Mouse (Mus musculus): ENCODE results near the gene Mchr1.

Gene Mchr1

GRCm38 (mm10) chr15:81228258-81228657 lies 7.0 kb upstream of the Mchr1 start:
- DNase-seq: no peak

- DNase-seq: no peak
These were observed 5.5 kb upstream of the Mchr1 start for GRCm38 (mm10) chr15:81229791-81230190.

- DNase-seq: no peak
These were observed 4.0 kb upstream of the Mchr1 start for GRCm38 (mm10) chr15:81231325-81231724.

- DNase-seq: no peak
These were observed 763 bp downstream of the Mchr1 start for GRCm38 (mm10) chr15:81236062-81236461.

- DNase-seq: no peak
These were observed 2.2 kb downstream of the Mchr1 start for GRCm38 (mm10) chr15:81237471-81237870.

- DNase-seq: peak; percentile 81
These were observed 4.0 kb downstream of the Mchr1 start for GRCm38 (mm10) chr15:81239261-81239660.

- peak; percentile 59 for DNase-seq
These were observed 4.6 kb downstream of the Mchr1 start for GRCm38 (mm10) chr15:81239794-81240343.

- DNase-seq: no peak
These were observed 11.6 kb downstream of the Mchr1 start for GRCm38 (mm10) chr15:81246890-81247289.

- peak; percentile 86 for DNase-seq
These were observed 12.5 kb downstream of the Mchr1 start for GRCm38 (mm10) chr15:81247583-81248340.

- DNase-seq: no peak
These were observed 13.0 kb downstream of the Mchr1 start for GRCm38 (mm10) chr15:81248341-81248679.

- no peak for DNase-seq
These were observed 13.8 kb downstream of the Mchr1 start for GRCm38 (mm10) chr15:81248951-81249579.

- DNase-seq: no peak
These were observed 17.4 kb downstream of the Mchr1 start for GRCm38 (mm10) chr15:81252626-81253174.

- no peak for DNase-seq
These were observed 18.3 kb downstream of the Mchr1 start for GRCm38 (mm10) chr15:81253585-81253984.

- no peak for DNase-seq
These were observed 18.9 kb downstream of the Mchr1 start for GRCm38 (mm10) chr15:81254113-81254640.

- DNase-seq: no peak
These were observed 19.8 kb downstream of the Mchr1 start for GRCm38 (mm10) chr15:81255063-81255462.

GRCm38 (mm10) chr15:81258296-81258695 lies 23.0 kb downstream of the Mchr1 start:
- no peak for DNase-seq

GRCm38 (mm10) chr15:81259304-81259703 lies 24.0 kb downstream of the Mchr1 start:
- DNase-seq: no peak

GRCm38 (mm10) chr15:81260208-81260607 lies 24.9 kb downstream of the Mchr1 start:
- DNase-seq: no peak

- peak; percentile 79 for DNase-seq
These were observed 29.2 kb downstream of the Mchr1 start for GRCm38 (mm10) chr15:81264392-81265095.

- no peak for DNase-seq
These were observed 32.1 kb downstream of the Mchr1 start for GRCm38 (mm10) chr15:81267416-81267815.

- peak; percentile 64 for DNase-seq
These were observed 37.2 kb downstream of the Mchr1 start for GRCm38 (mm10) chr15:81272305-81273053.

- peak; percentile 62 for DNase-seq
These were observed 38.1 kb downstream of the Mchr1 start for GRCm38 (mm10) chr15:81273361-81273760.
